Mouse (Mus musculus) embryo, embryonic 10 days (tissue): Measurements from ENCODE around the gene Rundc3a.
"Not testable (repeated sequence)": the region's sequence is repeated elsewhere in the genome, so short reads cannot be mapped to it uniquely, and the experiment has no call there.

Experiments used
- DNase-seq: peaks from one replicate; pipeline ENCODE4 v3.0.0-alpha.2; 2015; ENCODE audit warnings: low spot score

The Rundc3a gene

DNA sequence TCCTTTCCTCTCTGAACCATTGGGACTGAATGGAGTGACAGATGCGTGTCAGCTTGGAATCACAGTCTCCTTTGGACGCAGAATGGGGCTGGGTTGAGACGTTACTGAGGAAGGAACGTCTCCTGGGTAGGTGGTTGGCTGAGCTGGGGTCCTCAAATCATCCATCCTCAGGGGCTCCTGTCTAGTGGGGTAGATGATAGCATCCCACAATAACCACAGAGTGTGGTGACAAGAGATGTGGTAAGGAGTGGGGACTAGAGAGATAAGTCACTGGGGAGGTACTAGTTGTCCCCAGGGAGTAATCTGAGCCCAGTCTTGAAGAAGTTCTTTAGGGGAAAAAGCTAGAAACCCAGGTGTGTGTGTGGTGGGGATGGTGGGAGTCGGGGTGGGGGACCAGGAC is 24.9 kb upstream of the Rundc3a start:
- DNase-seq: no peak

GRCm38 (mm10) chr11:102369263-102369662 is 23.9 kb upstream of the Rundc3a start:
- no peak for DNase-seq

GRCm38 (mm10) chr11:102370285-102370684 is 22.9 kb upstream of the Rundc3a start:
- DNase-seq: no peak

- no peak for DNase-seq
These were observed 21.1 kb upstream of the Rundc3a start for GRCm38 (mm10) chr11:102371926-102372685.

GRCm38 (mm10) chr11:102372936-102373335 is 20.3 kb upstream of the Rundc3a start:
- no peak for DNase-seq

DNA sequence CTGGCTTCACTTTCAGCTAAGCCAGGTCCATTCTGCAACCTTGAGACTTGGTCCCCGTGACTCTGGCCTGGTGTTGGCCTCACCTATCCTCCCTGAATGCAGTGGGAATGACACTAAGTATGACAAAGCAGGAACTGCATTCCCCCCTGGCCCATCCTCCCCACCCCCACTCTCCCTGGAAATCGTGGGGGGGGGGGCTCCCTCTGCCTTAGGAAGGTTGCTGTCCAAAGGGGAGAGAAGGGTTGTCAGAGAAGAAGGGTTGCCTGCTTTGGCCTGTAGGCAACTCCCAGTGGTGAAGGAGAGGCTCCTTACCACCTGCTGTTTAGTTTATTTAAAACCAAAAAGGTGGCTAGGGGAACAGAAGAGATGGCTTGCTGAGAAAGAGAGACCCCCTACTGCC is 19.6 kb upstream of the Rundc3a start:
- DNase-seq: no peak

- DNase-seq: no peak
These were observed 19.0 kb upstream of the Rundc3a start for GRCm38 (mm10) chr11:102374108-102374725.

- peak; percentile 75 for DNase-seq
These were observed 17.7 kb upstream of the Rundc3a start for GRCm38 (mm10) chr11:102375196-102376173.

DNA sequence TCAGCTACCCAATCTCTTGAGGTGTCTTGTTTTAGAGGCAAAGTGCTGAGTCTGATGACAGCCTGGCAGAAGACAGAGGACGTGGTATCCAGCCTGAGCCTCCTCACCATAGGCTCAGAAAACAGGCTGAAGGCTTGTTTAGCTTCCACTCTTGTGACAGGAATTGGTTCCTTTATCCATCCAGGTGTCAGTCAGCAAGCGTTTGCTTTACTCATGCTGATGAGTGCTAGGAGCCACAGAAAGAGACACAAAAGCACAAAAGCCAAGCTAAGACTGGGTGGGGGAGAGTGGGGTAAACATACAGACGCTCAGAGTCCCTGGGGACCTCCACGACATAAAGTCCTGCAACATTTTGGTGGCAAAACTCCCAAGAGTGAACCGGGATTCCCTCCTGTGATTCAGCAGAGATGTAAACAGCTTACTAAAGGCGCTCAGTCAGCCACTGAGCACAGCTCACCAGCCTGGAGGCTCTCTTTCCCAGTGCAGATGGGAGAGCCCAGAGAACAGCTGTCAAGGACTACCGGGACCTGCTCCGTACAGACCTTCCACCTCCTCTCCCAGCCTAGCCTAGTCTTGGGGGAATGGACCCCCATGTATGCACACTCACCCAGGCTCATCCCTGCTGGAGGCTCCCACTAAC is 16.9 kb upstream of the Rundc3a start:
- no peak for DNase-seq

DNA sequence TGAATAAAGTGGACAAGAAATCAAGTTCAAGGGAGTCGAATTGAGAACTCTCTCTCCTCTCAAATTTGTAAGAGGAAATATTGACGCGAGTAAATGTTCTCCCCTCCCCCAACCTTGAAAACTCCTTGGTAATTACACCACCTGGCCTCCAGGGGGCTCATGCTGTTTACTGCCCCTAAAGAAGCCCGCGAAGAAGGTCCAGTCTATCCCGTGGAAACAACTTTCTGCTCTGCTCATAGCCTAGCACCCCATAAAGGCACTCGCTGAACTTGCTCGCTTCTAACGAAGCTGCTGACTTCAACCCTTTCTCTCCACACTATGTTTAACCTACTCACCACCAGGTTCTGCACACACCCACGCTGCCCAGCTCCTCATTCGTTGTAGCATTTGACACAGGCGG is 16.0 kb upstream of the Rundc3a start:
- no peak for DNase-seq

- DNase-seq: no peak
These were observed 13.1 kb upstream of the Rundc3a start for GRCm38 (mm10) chr11:102380091-102380490.

- no peak for DNase-seq
These were observed 11.7 kb upstream of the Rundc3a start for GRCm38 (mm10) chr11:102381341-102382100.

DNA sequence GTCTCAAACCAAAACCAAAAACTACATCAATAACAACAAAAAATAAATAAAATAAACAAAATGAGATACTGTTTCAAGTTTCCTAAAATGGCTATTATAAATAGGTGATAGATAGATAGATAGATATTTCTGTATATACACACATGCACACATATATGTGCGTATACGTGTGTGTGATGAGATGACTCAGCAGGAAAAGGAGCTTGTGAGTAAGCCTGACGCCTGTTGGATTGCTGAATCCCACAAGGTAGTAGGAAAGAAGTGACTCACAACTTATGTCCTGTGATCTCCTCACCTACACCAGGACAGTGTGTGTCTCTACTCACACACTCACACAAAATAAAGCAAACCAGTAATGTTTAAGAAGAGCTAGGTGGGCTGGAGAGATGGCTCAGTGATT is 10.4 kb upstream of the Rundc3a start:
- DNase-seq: no peak

- DNase-seq: no peak
These were observed 9.7 kb upstream of the Rundc3a start for GRCm38 (mm10) chr11:102383365-102384136.

DNA sequence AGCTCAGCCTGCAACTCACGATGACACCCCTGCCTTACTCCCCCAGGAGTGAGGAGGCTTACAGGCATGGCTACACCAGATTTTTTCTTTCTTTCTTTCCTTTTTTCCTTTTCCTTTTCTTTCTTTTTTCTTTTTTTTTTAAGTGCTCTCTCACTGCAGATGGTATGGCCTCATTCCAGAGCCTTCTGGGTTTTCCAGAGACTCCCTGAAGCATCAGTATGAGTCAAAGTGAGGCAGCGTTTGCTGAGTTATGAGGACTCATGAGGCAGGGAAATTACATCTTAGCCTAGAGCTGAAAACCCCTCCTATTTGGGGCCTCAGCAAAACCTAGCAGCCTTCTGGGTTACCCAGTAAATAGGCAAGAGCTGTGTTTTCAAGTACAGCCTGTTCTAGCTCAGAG is 8.8 kb upstream of the Rundc3a start:
- no peak for DNase-seq

- DNase-seq: no peak
These were observed 8.1 kb upstream of the Rundc3a start for GRCm38 (mm10) chr11:102385075-102385474.

DNA sequence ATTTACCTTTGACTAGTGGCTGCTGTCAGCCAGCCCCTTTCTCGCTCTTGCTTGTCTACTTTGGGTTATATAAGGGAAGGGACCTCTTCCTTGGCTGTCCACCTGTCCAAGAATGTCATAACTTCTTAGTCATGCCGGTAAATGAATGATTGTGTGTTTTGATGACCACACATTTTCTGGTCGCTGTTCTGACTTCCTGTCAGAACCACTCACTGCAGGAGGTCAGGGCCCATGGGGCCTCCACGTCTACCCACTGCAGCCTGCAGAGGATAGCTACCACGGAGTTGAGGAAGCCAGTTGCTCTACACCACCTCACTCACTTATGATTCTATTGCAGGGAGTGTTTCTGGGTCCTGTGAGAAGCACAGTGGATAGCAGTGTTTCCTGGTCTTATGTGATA is 7.1 kb upstream of the Rundc3a start:
- DNase-seq: no peak

GRCm38 (mm10) chr11:102389436-102389835 is 3.8 kb upstream of the Rundc3a start:
- not testable (repeated sequence) for DNase-seq

DNA sequence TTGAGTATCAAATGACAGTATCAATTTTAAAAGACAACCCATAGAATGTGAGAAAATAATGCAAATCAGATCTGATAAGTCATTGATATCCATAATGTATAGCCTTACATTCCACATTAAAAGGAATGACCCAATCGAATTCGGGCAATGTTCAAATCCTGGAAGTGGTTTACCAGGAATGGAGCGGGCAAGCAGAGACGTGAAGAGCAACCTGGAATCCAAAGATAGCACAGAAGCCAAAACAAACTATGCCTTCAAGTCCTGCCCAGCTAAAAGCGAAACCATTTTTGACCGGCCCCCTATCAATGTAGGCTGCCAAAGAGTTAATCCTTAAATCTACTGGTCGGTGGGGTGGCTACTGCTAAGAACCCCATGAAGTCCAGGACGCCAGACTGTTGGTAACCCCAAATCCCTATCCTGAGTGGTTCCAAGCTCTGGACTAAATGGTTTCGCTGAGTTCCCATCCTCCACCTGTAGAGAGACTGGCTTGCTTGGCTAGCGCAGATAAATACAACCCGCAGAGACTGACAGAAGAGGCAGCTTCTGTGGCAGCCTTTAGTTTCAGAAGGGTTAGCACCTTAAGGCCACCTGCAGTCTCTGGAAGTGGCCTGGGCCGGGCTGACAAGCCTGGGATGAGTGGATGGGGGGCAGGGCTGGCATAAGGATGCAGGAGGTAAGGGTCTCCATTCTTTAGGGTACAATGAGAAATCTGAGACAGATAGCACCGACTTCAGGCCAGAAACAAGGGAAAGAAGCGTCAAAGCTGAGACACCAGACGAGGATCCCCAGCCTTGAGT is 564 bp upstream of the Rundc3a start:
- DNase-seq: no peak
